Comparison of ENCODE assay signal across 8 mouse cellular contexts in genomic region chr2:70824838-70825370, GRCm38 (mm10). TPM values are rescaled to one million over a fixed set of nuclear protein-coding genes. Genes with fewer than 3 reads are reported as not detected.
DNase-seq lines count a peak whose midpoint lies in the region; ATAC-seq and TF ChIP-seq lines count a peak whose summit lies in the region.

No protein-coding gene starts in this region.

- 1% methylated on average over 41 of the region's 59 CpGs for WGBS in forebrain, embryonic 15.5 days
- under 1% methylated on average over 54 of the region's 59 CpGs for WGBS in hindbrain, embryonic 10.5 days

- peaks cover 3 to 5% of the 10 kb centered on the region in 2 experiments; a peak in 3 of 4 replicates for H3K4me1 ChIP-seq in ES-E14 (ENCODE audit: control insufficient read depth in 2 of 2, insufficient read depth in 2 of 2, low read length in 2 of 2, poor library complexity in 1 of 2)
- peaks cover 22% of the 10 kb centered on the region for H3K4me1 ChIP-seq in forebrain, embryonic 15.5 days
- peaks cover 20% of the 10 kb centered on the region for H3K4me1 ChIP-seq in hindbrain, embryonic 10.5 days (replicated peaks)

- H3K4me3 ChIP-seq in ES-E14 (ENCODE audit: insufficient read depth in 1 of 2, low read depth in 1 of 2, low read length in 2 of 2, poor library complexity in 1 of 2, severe bottlenecking in 1 of 2): peak overlapping the region; percentile 94 to 99
- peak overlapping the region; percentile 83 for H3K4me3 ChIP-seq in forebrain, embryonic 15.5 days
- peak overlapping the region; percentile 93 for H3K4me3 ChIP-seq in hindbrain, embryonic 10.5 days
- peak overlapping the region; percentile 76 for H3K4me3 ChIP-seq in left cerebral cortex, adult 2 months

- no peak for DNase-seq in ES-E14 (ENCODE audit: low read depth, low spot score)
- DNase-seq in c-Kit-negative CD71-positive TER-119-positive erythroid progenitor cells, embryonic 14.5 days (ENCODE audit: low read depth, low spot score): peak; percentile 64
- DNase-seq in hindbrain, embryonic 10.5 days (ENCODE audit: low spot score): peak; percentile 82
- peak; percentile 44 to 71 for DNase-seq in left cerebral cortex, adult 2 months (ENCODE audit: extremely low spot score in 1 of 2, low spot score in 2 of 2)
- DNase-seq in retina, postnatal 7 days (ENCODE audit: low read depth, low spot score): peak; percentile 44
- DNase-seq in urinary bladder, postnatal 25 days (ENCODE audit: low spot score): peak; percentile 65

- no peak for TF ChIP-seq CTCF in left cerebral cortex, adult 2 months (IDR thresholded peaks at IDR 0.05)

- H3K27me3 ChIP-seq in forebrain, embryonic 15.5 days: no peaks in the 10 kb centered on the region
- H3K27me3 ChIP-seq in hindbrain, embryonic 10.5 days (ENCODE audit: insufficient read depth, poor library complexity, severe bottlenecking): no peaks in the 10 kb centered on the region

- H3K4me2 ChIP-seq in forebrain, embryonic 15.5 days (replicated peaks): peak overlapping the region; percentile 62

- in situ Hi-C loops in ES-E14 (cut with MboI; ENCODE audit: low sequenced_read_pairs in 2 of 2, unreplicated experiment in 2 of 2): no loop called here

- no peaks in the 10 kb centered on the region for H3K36me3 ChIP-seq in ES-E14 (ENCODE audit: control insufficient read depth, insufficient read depth, low read length, poor library complexity, severe bottlenecking)
- no peaks in the 10 kb centered on the region for H3K36me3 ChIP-seq in forebrain, embryonic 15.5 days
- no peaks in the 10 kb centered on the region for H3K36me3 ChIP-seq in hindbrain, embryonic 10.5 days

- no peaks in the 10 kb centered on the region for H3K9me3 ChIP-seq in ES-E14 (ENCODE audit: control insufficient read depth, insufficient read depth, low read depth, low read length)
- no peaks in the 10 kb centered on the region for H3K9me3 ChIP-seq in forebrain, embryonic 15.5 days
- H3K9me3 ChIP-seq in hindbrain, embryonic 10.5 days: no peaks in the 10 kb centered on the region

- peak overlapping the region; percentile 99 for H3K27ac ChIP-seq in ES-E14 (ENCODE audit: insufficient read depth, low read depth, low read length, poor library complexity, severe bottlenecking)
- peak overlapping the region; percentile 100 for H3K27ac ChIP-seq in forebrain, embryonic 15.5 days (replicated peaks)
- H3K27ac ChIP-seq in hindbrain, embryonic 10.5 days: peak overlapping the region; percentile 100
- peak overlapping the region; percentile 87 for H3K27ac ChIP-seq in left cerebral cortex, adult 2 months

- peak; percentile 84 for ATAC-seq in forebrain, embryonic 15.5 days (replicated peaks)
- peak; percentile 58 for ATAC-seq in megakaryocyte, adult 5-6 weeks (ENCODE audit: poor library complexity, severe bottlenecking)

- peak overlapping the region; percentile 99 for H3K9ac ChIP-seq in ES-E14 (ENCODE audit: insufficient read depth, low read depth, low read length, poor library complexity, severe bottlenecking)
- H3K9ac ChIP-seq in forebrain, embryonic 15.5 days (replicated peaks): peak overlapping the region; percentile 95

- intact Hi-C loops in left cerebral cortex, adult 2 months (cut with DNase I): loop anchor here (1.0 to 5.0 kb wide), 5 partner anchors 28 to 214 kb away; no protein-coding TSS in a partner anchor

TF ChIP-seq in ES-E14, 5 proteins besides CTCF, POLR2A, EP300 and RAD21:
- TF ChIP-seq MAFK (IDR thresholded peaks at IDR 0.05; ENCODE audit: insufficient read depth, low read depth, low read length) (no peak), CHD2 (IDR thresholded peaks at IDR 0.05; ENCODE audit: low read depth, low read length) (no peak), HCFC1 (IDR thresholded peaks at IDR 0.05; ENCODE audit: borderline replicate concordance, insufficient read depth, low read length) (peak; percentile 37; the same call in 1 of the 2 replicates), ZNF384 (IDR thresholded peaks at IDR 0.05; ENCODE audit: low read depth, low read length) (no peak)

RNA-seq across cellular contexts. Expression of gene Tlk1, which starts 0.6 kb away (rescaled TPM):
- 37.2 and 46.2 TPM in 2 replicates for total RNA-seq in ES-E14 (2012; rRNA removed)
- polyA plus RNA-seq in forebrain, embryonic 15.5 days (2015; fragmentation: Nextera tagmentation; extraction: Ambion mirVana): 25.3 and 29.3 TPM in 2 replicates
- polyA plus RNA-seq in hindbrain, embryonic 10.5 days (2016; fragmentation: Nextera tagmentation; extraction: Ambion mirVana): 19.1 and 27.5 TPM in 2 replicates
- 10 to 100 TPM; 81.1 to 83.4 TPM for total RNA-seq in left cerebral cortex, adult 2 months (2021)
- total RNA-seq in megakaryocyte, adult 5-6 weeks (2015): 69.5 and 73.3 TPM in 2 replicates
- total RNA-seq in megakaryocyte, adult 5-6 weeks (2017): 43.1 and 61.4 TPM in 2 replicates
